Mouse (Mus musculus) kidney, postnatal 0 days (tissue): ENCODE measurements around the gene Hnrnpul1. TPM values are rescaled to one million over a fixed set of nuclear protein-coding genes. Genes with fewer than 3 reads are reported as not detected.

ENCODE experiments used
- ATAC-seq: fragments of 200-750 bp; cut with Nextera tagmentation; replicated peaks from 2 replicates; pipeline ENCODE4 v1.8.0; 2017; ENCODE audit warnings: low read depth, moderate number of reproducible peaks, moderate TSS enrichment, moderate library complexity; ENCODE audit not compliant: low FRiP score
- DNase-seq: peaks from one replicate; pipeline ENCODE4 v3.0.0-alpha.2; 2016; ENCODE audit warnings: low spot score
- H3K27ac ChIP-seq: fragments of 300-500 bp; sonication (generic); 2 replicates; pipeline ENCODE4 v1.5.1; 2014; ENCODE audit warnings: mild to moderate bottlenecking
- H3K27me3 ChIP-seq: fragments of 300-500 bp; sonication (generic); 2 replicates; pipeline ENCODE4 v1.6.1; 2014; ENCODE audit warnings: low read length, mixed read lengths; ENCODE audit not compliant: insufficient read depth
- H3K36me3 ChIP-seq: fragments of 300-500 bp; sonication (generic); 2 replicates; pipeline ENCODE4 v1.6.1; 2014; ENCODE audit warnings: low read length, mixed read lengths; ENCODE audit not compliant: insufficient read depth
- H3K4me1 ChIP-seq: fragments of 300-500 bp; sonication (generic); replicated peaks from 2 replicates; pipeline ENCODE4 v1.6.1; 2014; ENCODE audit warnings: antibody characterized with exemption, low read length, mixed read lengths; ENCODE audit not compliant: insufficient read depth
- H3K4me2 ChIP-seq: fragments of 300-500 bp; sonication (generic); 2 replicates; pipeline ENCODE4 v1.6.1; 2014; ENCODE audit warnings: mild to moderate bottlenecking, low read length, moderate library complexity, mixed read lengths
- H3K4me3 ChIP-seq: fragments of 300-500 bp; sonication (generic); replicated peaks from 2 replicates; pipeline ENCODE4 v1.5.1; 2014; ENCODE audit warnings: low read depth, low read length
- H3K9ac ChIP-seq: fragments of 300-500 bp; sonication (generic); 2 replicates; pipeline ENCODE4 v1.6.1; 2014; ENCODE audit warnings: low read depth, low read length
- H3K9me3 ChIP-seq: fragments of 300-500 bp; sonication (generic); replicated peaks from 2 replicates; pipeline ENCODE4 v1.6.1; 2016; ENCODE audit warnings: low read length, inconsistent platforms, mixed read lengths
- CTCF ChIP-seq: IDR thresholded peaks from 2 replicates; pipeline ENCODE4 v1.5.1; 2016; ENCODE audit warnings: antibody characterized with exemption, low read depth, mild to moderate bottlenecking, moderate library complexity
- WGBS: fragments of 180-500 bp; shearing (Covaris S2); extraction: QIAGEN DNeasy Blood & Tissue Kit; methylation state at CpG from one replicate; pipeline ENCODE4 v1.1.7; 2014; 5-methylcytosine and 5-hydroxymethylcytosine counted together
- polyA plus RNA-seq: library from polyadenylated mRNA; unstranded; fragments of >200 nt; fragmentation: Nextera tagmentation; extraction: Ambion mirVana; gene quantifications from 2 replicates; pipeline ENCODE4 v1.2.1, GENCODE M21; 2015

The Hnrnpul1 gene
- polyA plus RNA-seq = 50.0 and 56.0 TPM in 2 replicates

DNA sequence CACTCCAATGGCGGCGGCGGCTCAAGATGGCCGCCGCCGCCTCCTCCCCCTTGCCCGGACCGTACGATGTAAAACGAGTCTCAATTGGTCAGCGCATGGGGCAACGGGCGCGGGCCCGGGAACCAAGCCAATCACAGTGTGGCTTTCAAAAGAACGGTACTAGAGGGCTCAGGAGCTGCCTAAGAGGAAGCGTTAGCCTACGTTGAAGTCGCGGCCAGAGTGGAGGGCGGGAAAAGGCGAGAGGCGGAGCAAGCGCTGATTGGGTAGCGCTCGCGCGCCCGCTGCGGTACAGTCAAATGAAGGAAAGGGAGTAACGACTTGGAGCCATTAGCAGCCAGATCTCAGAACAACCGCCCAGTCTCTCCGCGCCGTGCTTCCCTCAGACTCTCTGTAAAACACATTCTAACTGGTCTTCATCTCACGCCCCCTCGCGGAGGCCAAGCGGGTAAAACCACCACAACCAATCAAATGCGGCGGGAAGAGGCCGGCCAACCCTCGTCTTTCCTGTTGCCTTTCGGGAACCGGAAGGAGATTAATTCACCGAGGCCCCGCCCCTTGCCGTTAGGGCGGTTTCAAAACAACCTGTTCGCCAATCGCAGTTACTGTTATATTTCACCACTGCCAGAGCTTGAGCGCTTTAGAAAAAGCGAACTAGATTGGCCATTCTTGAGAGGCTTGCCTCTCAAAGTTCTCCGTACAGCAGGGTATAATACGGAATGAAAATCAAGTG is at the start of gene Hnrnpul1:
Gene Hnrnpul1, minus strand, starts transcription at position 20 of the 730 bp plus-strand sequence.
- Histone ChIP-seq H3K9ac (peak within 1 kb of the TSS; percentile 99), H3K4me2 (peak within 1 kb of the TSS; percentile 88), H3K9me3 (no peaks in the 10 kb centered on the region), H3K36me3 (peaks cover 11% of the 10 kb centered on the region), H3K27ac (peak within 1 kb of the TSS; percentile 99), H3K4me3 (peak within 1 kb of the TSS; percentile 93), H3K27me3 (no peaks in the 10 kb centered on the region), H3K4me1 (peaks cover 9% of the 10 kb centered on the region)
- TF ChIP-seq CTCF = peak; percentile 63
- WGBS = under 1% methylated on average over 55 of the region's 55 CpGs
- ATAC-seq (peak; percentile 93), DNase-seq (peak; percentile 100)

DNA sequence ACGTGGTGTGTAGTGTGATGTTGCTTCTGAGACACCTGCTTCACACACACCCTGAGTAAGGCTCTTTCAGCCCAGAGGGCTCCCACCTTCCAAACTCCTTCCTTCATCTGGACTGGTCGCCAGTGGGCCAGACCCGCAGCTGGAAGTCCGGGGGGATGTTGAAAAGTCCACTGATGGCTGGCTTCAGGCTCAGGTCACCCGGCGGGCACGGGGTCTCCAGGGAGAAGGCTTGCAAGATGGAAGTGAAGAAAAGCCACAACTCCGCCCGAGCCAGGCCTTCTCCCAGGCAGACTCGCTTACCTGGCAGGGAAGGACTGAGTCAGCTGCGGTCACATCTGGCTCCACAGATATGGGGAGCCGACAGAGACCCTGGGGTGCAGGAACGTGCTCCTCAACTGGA is 48.9 kb upstream of the Hnrnpul1 start:
- peaks cover 6% of the 10 kb centered on the region; the same call in 1 of the 2 replicates for H3K4me1 ChIP-seq
- H3K27ac ChIP-seq = peak overlapping the region; percentile 73
- TF ChIP-seq CTCF = no peak
- no peak for DNase-seq
- ATAC-seq = no peak
- H3K27me3 ChIP-seq = no peaks in the 10 kb centered on the region
- H3K9me3 ChIP-seq = no peaks in the 10 kb centered on the region
- no peaks in the 10 kb centered on the region for H3K36me3 ChIP-seq
- WGBS = 83% methylated on average over 13 of the region's 13 CpGs
- no peak overlapping the region for H3K4me2 ChIP-seq
- H3K4me3 ChIP-seq = no peak overlapping the region
- H3K9ac ChIP-seq = no peak overlapping the region

DNA sequence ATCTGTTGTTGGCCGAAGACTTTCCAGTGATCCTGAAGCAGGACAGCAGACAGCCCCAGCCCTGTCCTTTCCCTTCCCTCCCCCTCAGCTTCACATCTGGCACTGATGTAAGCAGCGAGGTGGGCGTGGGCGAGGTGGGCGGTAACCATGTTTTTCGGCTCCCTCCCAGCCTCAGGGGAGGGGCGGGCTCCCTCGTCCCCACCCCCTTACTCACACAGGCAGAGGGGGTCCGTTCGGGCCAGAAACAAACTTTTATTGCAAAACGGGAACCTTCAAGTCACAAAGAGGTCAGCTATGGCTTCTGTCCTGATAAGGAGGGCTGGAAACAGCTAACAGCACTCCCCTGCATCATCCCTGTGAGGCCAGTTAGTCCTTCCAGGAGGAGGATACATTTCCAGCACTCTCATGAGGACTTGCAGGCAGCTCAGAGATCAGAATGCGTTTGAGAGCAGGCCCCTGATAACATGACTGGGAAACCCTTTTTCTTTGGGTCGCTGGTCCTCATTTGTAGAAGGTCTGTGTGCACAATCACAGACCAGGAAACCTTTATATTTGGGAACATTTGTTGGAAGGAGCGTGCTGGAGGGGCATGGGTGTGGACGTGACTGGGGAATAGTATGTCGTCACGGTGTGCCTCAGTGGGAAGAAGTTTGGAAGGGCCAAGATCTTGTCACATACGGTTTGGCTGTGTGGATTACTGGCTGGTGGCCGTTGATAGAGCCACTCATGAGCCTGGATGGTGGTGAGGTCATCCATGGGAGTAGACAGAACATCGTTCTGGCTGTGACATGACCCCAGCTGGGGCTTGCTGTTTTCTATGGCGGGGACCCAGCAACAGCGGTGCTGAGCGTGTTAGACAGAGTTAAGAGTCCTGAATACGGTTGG is 47.9 kb upstream of the Hnrnpul1 start:
- Histone ChIP-seq H3K27me3 (no peaks in the 10 kb centered on the region), H3K4me2 (peak overlapping the region; percentile 25), H3K9me3 (no peaks in the 10 kb centered on the region), H3K36me3 (no peaks in the 10 kb centered on the region), H3K27ac (peak overlapping the region; percentile 73), H3K4me1 (peaks cover 6% of the 10 kb centered on the region; the same call in 1 of the 2 replicates), H3K4me3 (no peak overlapping the region), H3K9ac (0 out of 2 replicates have a peak overlapping the region, but pooled peaks have one; percentile 23)
- 20% methylated on average over 24 of the region's 24 CpGs for WGBS
- no peak for TF ChIP-seq CTCF
- ATAC-seq (peak; percentile 67), DNase-seq (peak; percentile 93)

DNA sequence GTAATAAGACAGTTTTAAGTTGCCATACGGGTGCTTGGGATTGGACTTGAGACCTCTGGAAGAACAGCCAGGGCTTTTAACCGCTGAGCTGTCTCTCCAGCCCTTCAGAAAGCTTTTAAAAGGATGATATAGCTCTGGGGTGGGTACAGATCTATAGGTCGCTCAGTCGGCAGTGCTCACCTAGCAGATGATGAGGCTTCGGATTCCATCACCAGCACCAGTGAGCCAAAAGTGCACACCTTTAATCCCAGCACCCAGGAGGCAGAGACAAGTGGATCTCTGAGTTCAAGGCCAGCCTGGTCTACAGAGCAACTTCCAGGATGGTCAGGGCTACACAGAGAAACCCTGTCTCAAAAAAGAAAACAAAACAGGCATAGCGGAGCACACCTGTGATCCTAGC is 46.5 kb upstream of the Hnrnpul1 start:
- H3K4me1 ChIP-seq = peaks cover 6% of the 10 kb centered on the region; the same call in 1 of the 2 replicates
- H3K4me3 ChIP-seq = no peak overlapping the region
- TF ChIP-seq CTCF = no peak
- H3K9me3 ChIP-seq = no peaks in the 10 kb centered on the region
- H3K36me3 ChIP-seq = no peaks in the 10 kb centered on the region
- WGBS = 94% methylated on average over 6 of the region's 6 CpGs
- no peak for DNase-seq
- H3K27me3 ChIP-seq = no peaks in the 10 kb centered on the region
- H3K27ac ChIP-seq = no peak overlapping the region
- ATAC-seq = no peak
- H3K4me2 ChIP-seq = no peak overlapping the region
- H3K9ac ChIP-seq = no peak overlapping the region

DNA sequence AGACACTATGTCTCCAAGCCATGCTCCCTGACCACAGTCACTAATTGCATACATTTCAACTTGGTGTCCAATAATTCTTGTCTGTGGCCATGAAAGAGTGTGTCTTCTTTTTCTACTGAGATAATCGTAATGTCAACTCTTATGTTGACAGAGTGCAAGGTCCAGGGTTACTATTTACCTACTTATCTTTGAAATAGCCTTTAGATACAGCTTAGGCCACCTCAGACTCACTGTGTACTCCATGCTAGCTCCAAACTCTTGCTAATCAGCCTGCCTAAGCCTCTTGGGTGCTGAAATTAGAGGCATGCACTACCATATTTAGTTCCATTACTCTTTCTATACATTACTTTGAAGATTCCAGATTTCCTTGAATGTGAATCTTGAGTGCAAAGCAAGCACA is 44.8 kb upstream of the Hnrnpul1 start:
- no peaks in the 10 kb centered on the region for H3K36me3 ChIP-seq
- no peak overlapping the region for H3K4me3 ChIP-seq
- no peak for ATAC-seq
- DNase-seq = no peak
- H3K27me3 ChIP-seq = no peaks in the 10 kb centered on the region
- no peak for TF ChIP-seq CTCF
- no peak overlapping the region for H3K27ac ChIP-seq
- peaks cover 6% of the 10 kb centered on the region; the same call in 1 of the 2 replicates for H3K4me1 ChIP-seq
- H3K4me2 ChIP-seq = no peak overlapping the region
- H3K9me3 ChIP-seq = no peaks in the 10 kb centered on the region
- WGBS = 63% methylated on average over 1 of the region's 1 CpGs
- no peak overlapping the region for H3K9ac ChIP-seq

DNA sequence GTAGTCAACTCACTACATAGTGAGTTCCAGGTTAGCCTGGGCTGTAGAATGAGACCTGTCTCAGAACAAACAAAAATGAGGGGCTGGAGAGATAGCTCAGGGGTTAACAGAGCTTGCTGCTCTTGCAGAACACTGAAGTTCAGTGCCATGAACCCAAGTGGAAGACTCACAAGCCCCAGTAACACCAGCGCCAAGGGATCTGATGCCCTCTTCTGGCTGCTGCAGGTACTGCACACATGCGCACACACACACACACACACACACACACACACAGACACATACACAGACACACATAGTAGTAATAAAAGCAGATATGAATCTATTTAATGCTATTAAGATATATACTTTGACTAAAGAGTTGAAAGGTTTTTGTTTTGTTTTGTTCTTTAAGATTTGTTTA is 44.0 kb upstream of the Hnrnpul1 start:
- no peaks in the 10 kb centered on the region for H3K36me3 ChIP-seq
- H3K4me1 ChIP-seq = peaks cover 6% of the 10 kb centered on the region; the same call in 1 of the 2 replicates
- no peak overlapping the region for H3K27ac ChIP-seq
- no peak overlapping the region for H3K4me2 ChIP-seq
- no peak for ATAC-seq
- no peak for DNase-seq
- H3K9me3 ChIP-seq = no peaks in the 10 kb centered on the region
- no peak overlapping the region for H3K9ac ChIP-seq
- no peaks in the 10 kb centered on the region for H3K27me3 ChIP-seq
- 81% methylated on average over 2 of the region's 2 CpGs for WGBS
- peak; percentile 38 for TF ChIP-seq CTCF
- no peak overlapping the region for H3K4me3 ChIP-seq
